Mouse (Mus musculus): ENCODE data around the gene Tom1l2. TPM values are rescaled to one million over a fixed set of nuclear protein-coding genes. Genes with fewer than 3 reads are reported as not detected.

Tom1l2 gene
- polyA plus RNA-seq, 1 experiment = 95.2 TPM

- Histone ChIP-seq H3K27ac (ENCODE audit: insufficient read depth, low read depth, low read length) (peak overlapping the region; percentile 79), H3K4me1 (ENCODE audit: control insufficient read depth, insufficient read depth, low read length) (peaks cover 55% of the 10 kb centered on the region), H3K36me3 (ENCODE audit: control insufficient read depth, insufficient read depth, low read length) (no peaks in the 10 kb centered on the region), H3K4me3 (ENCODE audit: insufficient read depth, low read depth, low read length) (no peak overlapping the region), H3K27me3 (replicated peaks; ENCODE audit: control insufficient read depth, insufficient read depth, low read length) (no peaks in the 10 kb centered on the region)
- 29% methylated on average over 7 of the region's 7 CpGs for WGBS
- DNase-seq = peak; percentile 79
- TF ChIP-seq POLR2A (IDR thresholded peaks at IDR 0.05; ENCODE audit: low read depth, low read length) (no peak), CTCF (conservative IDR thresholded peaks at IDR 0.05; ENCODE audit: insufficient read depth, insufficient read length, low read depth, low read length) (no peak)
These were observed 35.2 kb downstream of the Tom1l2 start for GRCm38 (mm10) chr11:60317376-60318102.

DNA sequence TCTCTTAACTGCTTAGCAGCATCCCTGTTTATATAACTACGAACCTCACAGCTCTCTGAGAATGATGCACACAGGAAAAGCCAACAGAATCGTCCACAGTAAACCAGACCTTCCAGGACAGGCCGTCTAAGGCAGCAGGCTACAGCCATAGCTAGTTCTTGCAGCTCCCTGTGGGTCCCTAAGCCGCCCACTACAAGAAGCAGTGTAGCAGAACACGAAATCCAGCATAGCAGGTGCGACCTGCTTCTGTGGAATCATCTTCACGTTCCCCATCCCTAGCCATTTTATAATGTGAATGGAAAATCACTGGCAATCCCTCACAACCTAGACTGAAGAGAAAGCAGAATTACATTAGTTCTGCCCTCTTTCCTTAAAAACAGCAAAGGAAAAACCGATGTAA, 35.8 kb downstream of the Tom1l2 start:
- no peak overlapping the region for H3K4me3 ChIP-seq (ENCODE audit: insufficient read depth, low read depth, low read length)
- 32% methylated on average over 8 of the region's 8 CpGs for WGBS
- no peaks in the 10 kb centered on the region for H3K27me3 ChIP-seq (replicated peaks; ENCODE audit: control insufficient read depth, insufficient read depth, low read length)
- DNase-seq = no peak
- peak overlapping the region; percentile 79 for H3K27ac ChIP-seq (ENCODE audit: insufficient read depth, low read depth, low read length)
- TF ChIP-seq POLR2A (IDR thresholded peaks at IDR 0.05; ENCODE audit: low read depth, low read length) = no peak
- TF ChIP-seq CTCF (conservative IDR thresholded peaks at IDR 0.05; ENCODE audit: insufficient read depth, insufficient read length, low read depth, low read length) = no peak
- H3K36me3 ChIP-seq (ENCODE audit: control insufficient read depth, insufficient read depth, low read length) = no peaks in the 10 kb centered on the region
- peaks cover 54% of the 10 kb centered on the region for H3K4me1 ChIP-seq (ENCODE audit: control insufficient read depth, insufficient read depth, low read length)

- DNase-seq = peak; percentile 78
- peaks cover 58% of the 10 kb centered on the region for H3K4me1 ChIP-seq (ENCODE audit: control insufficient read depth, insufficient read depth, low read length)
- H3K4me3 ChIP-seq (ENCODE audit: insufficient read depth, low read depth, low read length) = no peak overlapping the region
- H3K27me3 ChIP-seq (replicated peaks; ENCODE audit: control insufficient read depth, insufficient read depth, low read length) = no peaks in the 10 kb centered on the region
- H3K36me3 ChIP-seq (ENCODE audit: control insufficient read depth, insufficient read depth, low read length) = no peaks in the 10 kb centered on the region
- TF ChIP-seq CTCF (conservative IDR thresholded peaks at IDR 0.05; ENCODE audit: insufficient read depth, insufficient read length, low read depth, low read length) (no peak), POLR2A (IDR thresholded peaks at IDR 0.05; ENCODE audit: low read depth, low read length) (no peak)
- peak overlapping the region; percentile 79 for H3K27ac ChIP-seq (ENCODE audit: insufficient read depth, low read depth, low read length)
- 22% methylated on average over 7 of the region's 7 CpGs for WGBS
These were observed 36.5 kb downstream of the Tom1l2 start for GRCm38 (mm10) chr11:60316250-60316649.

DNA sequence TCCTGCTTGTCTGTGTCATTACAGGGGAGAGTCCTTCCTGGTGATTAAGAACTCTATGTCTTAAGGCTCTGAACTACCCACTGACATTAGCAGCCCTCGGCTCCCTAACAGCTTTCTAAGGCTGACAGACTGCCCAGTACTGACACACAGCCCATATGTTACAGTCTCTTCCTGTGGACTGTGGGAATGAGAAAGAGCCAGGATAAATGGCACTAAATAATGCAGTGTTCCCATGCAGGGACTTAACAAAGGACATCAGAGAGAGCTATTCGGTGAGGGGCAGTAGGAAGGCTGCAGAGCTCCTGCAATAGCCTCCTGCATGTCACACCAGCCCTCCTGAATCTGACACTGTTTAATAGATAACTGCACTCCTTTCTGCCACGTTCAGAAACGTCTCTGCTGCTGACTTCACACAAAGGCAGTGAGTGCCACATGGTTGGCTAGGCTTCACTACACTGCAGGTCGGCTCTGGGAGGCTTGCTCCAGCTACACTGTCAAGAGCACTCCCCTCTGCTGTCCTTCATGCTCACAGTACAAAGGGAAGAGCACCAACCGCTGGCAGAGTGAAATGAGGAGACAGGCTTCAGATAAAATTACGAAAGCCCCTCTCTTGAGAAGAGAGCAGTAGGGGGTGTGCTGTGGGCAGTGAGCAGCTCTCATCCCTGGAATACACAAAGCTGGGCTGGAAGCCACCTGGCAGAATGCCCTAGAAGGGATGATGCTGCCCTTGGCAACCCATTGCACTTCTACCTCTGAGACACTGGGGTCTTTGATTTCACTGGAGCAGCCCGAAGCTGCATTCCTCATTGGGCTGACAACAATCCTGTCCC, 41.5 kb downstream of the Tom1l2 start:
- peak; percentile 94 for DNase-seq
- WGBS = 10% methylated on average over 8 of the region's 8 CpGs
- TF ChIP-seq POLR2A (IDR thresholded peaks at IDR 0.05; ENCODE audit: low read depth, low read length) (no peak), CTCF (conservative IDR thresholded peaks at IDR 0.05; ENCODE audit: insufficient read depth, insufficient read length, low read depth, low read length) (no peak)
- H3K36me3 ChIP-seq (ENCODE audit: control insufficient read depth, insufficient read depth, low read length) = no peaks in the 10 kb centered on the region
- peaks cover 43% of the 10 kb centered on the region for H3K4me1 ChIP-seq (ENCODE audit: control insufficient read depth, insufficient read depth, low read length)
- H3K4me3 ChIP-seq (ENCODE audit: insufficient read depth, low read depth, low read length) = no peak overlapping the region
- no peaks in the 10 kb centered on the region for H3K27me3 ChIP-seq (replicated peaks; ENCODE audit: control insufficient read depth, insufficient read depth, low read length)
- peak overlapping the region; percentile 44 for H3K27ac ChIP-seq (ENCODE audit: insufficient read depth, low read depth, low read length)

DNA sequence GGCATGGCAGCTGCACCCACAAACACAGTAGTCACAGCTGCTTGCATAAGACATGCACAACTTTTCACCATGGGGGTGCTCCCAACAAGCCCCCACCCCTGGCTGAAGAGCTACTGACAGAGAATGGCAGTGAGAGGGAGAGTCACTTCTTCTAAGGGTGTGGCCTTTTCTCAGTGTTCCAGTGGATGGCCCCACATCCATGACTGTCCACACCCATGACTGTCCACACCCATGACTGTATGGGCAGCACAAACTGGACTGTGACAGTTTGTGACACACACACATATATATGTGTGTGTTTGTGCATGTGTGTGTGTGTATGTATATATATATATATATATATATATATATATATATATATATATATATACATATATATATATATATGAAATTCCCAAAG, 42.8 kb downstream of the Tom1l2 start:
- no peaks in the 10 kb centered on the region for H3K36me3 ChIP-seq (ENCODE audit: control insufficient read depth, insufficient read depth, low read length)
- H3K4me3 ChIP-seq (ENCODE audit: insufficient read depth, low read depth, low read length) = no peak overlapping the region
- no peaks in the 10 kb centered on the region for H3K27me3 ChIP-seq (replicated peaks; ENCODE audit: control insufficient read depth, insufficient read depth, low read length)
- H3K27ac ChIP-seq (ENCODE audit: insufficient read depth, low read depth, low read length) = peak overlapping the region; percentile 6; the same call in 1 of the 2 replicates
- TF ChIP-seq POLR2A (IDR thresholded peaks at IDR 0.05; ENCODE audit: low read depth, low read length) = no peak
- no peak for TF ChIP-seq CTCF (conservative IDR thresholded peaks at IDR 0.05; ENCODE audit: insufficient read depth, insufficient read length, low read depth, low read length)
- DNase-seq = no peak
- peaks cover 44% of the 10 kb centered on the region for H3K4me1 ChIP-seq (ENCODE audit: control insufficient read depth, insufficient read depth, low read length)

DNA sequence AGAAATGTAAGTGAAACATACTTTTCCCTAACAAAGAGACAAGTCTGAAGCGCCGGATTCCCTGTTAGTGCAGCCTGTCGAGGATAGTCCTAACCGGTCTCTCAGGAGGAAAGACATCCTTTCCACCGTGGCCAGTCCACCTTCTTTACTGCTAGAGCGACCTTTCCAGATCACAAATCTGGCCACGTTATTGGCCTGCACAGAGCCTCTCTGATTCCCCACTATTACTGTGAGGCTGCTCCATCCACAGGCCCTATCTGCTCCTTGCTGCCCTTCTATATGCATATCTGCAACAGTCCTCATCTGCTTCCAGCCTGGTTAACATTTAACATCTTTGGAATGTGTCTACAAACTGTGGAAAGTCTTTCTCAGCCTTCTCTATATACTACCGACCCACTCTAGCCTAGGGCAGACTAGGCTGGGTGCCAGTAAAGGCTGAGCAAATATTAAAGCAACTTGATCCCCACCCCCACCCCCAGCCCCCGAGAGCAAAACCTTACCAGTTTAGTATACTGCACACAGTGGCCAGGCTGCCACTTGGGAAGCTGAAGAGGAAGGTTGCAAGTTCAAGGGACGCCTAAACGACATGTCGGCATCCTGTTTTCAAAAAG, 44.1 kb downstream of the Tom1l2 start:
- no peak for TF ChIP-seq POLR2A (IDR thresholded peaks at IDR 0.05; ENCODE audit: low read depth, low read length)
- TF ChIP-seq CTCF (conservative IDR thresholded peaks at IDR 0.05; ENCODE audit: insufficient read depth, insufficient read length, low read depth, low read length) = no peak
- WGBS = 13% methylated on average over 12 of the region's 12 CpGs
- H3K27ac ChIP-seq (ENCODE audit: insufficient read depth, low read depth, low read length) = peak overlapping the region; percentile 91
- peak; percentile 89 for DNase-seq
- no peak overlapping the region for H3K4me3 ChIP-seq (ENCODE audit: insufficient read depth, low read depth, low read length)
- no peaks in the 10 kb centered on the region for H3K27me3 ChIP-seq (replicated peaks; ENCODE audit: control insufficient read depth, insufficient read depth, low read length)
- peaks cover 44% of the 10 kb centered on the region for H3K4me1 ChIP-seq (ENCODE audit: control insufficient read depth, insufficient read depth, low read length)
- no peaks in the 10 kb centered on the region for H3K36me3 ChIP-seq (ENCODE audit: control insufficient read depth, insufficient read depth, low read length)

DNA sequence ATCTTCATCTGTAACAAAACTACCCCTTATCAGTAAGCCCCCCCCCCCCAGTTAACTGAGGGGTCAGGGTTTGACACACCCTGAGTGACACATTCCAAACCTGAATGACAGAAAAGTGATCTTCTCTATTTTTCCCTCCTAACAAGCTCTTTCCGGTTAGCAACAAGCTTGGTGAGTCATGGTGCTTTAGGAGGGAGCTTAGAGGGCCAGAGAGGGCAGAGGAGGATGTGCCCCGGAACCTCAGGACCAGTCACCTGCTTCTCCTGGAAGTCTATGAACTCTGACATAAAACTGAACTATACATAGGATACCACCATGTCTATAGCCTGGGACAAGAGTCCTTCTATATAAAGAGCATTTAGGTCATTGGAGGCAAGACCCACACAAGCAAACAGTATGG, 44.6 kb downstream of the Tom1l2 start:
- no peak for DNase-seq

More for the DNA sequence above, 44.6 kb downstream of the Tom1l2 start:
- H3K27ac ChIP-seq (ENCODE audit: insufficient read depth, low read depth, low read length) = peak overlapping the region; percentile 91
- H3K36me3 ChIP-seq (ENCODE audit: control insufficient read depth, insufficient read depth, low read length) = no peaks in the 10 kb centered on the region
- H3K4me1 ChIP-seq (ENCODE audit: control insufficient read depth, insufficient read depth, low read length) = peaks cover 44% of the 10 kb centered on the region
- no peak overlapping the region for H3K4me3 ChIP-seq (ENCODE audit: insufficient read depth, low read depth, low read length)
- TF ChIP-seq CTCF (conservative IDR thresholded peaks at IDR 0.05; ENCODE audit: insufficient read depth, insufficient read length, low read depth, low read length) (no peak), POLR2A (IDR thresholded peaks at IDR 0.05; ENCODE audit: low read depth, low read length) (no peak)
- WGBS = 22% methylated on average over 2 of the region's 2 CpGs
- no peaks in the 10 kb centered on the region for H3K27me3 ChIP-seq (replicated peaks; ENCODE audit: control insufficient read depth, insufficient read depth, low read length)
